Mouse (Mus musculus) lung, embryonic 16.5 days (tissue): ENCODE results near the gene Hist1h3d. TPM values are rescaled to one million over a fixed set of nuclear protein-coding genes. Genes with fewer than 3 reads are reported as not detected.
"Not testable (repeated sequence)": the region's sequence is repeated elsewhere in the genome, so short reads cannot be mapped to it uniquely, and the experiment has no call there.

Experiments
- ATAC-seq: fragments of 200-750 bp; cut with Nextera tagmentation; 2 replicates; pipeline ENCODE4 v1.8.0; 2017; ENCODE audit warnings: low read depth, mild to moderate bottlenecking, moderate library complexity
- H3K27ac ChIP-seq: fragments of 300-500 bp; sonication (generic); 2 replicates; pipeline ENCODE4 v1.5.1; 2014; ENCODE audit warnings: mild to moderate bottlenecking, control low read depth, low read length
- H3K27me3 ChIP-seq: fragments of 300-500 bp; sonication (generic); 2 replicates; pipeline ENCODE4 v1.6.1; 2014; ENCODE audit warnings: low read depth, low read length, mixed read lengths; ENCODE audit not compliant: control insufficient read depth, insufficient read depth
- H3K36me3 ChIP-seq: fragments of 300-500 bp; sonication (generic); 2 replicates; pipeline ENCODE4 v1.6.1; 2014; ENCODE audit warnings: low read length; ENCODE audit not compliant: control insufficient read depth, insufficient read depth
- H3K4me1 ChIP-seq: fragments of 300-500 bp; sonication (generic); replicated peaks from 2 replicates; pipeline ENCODE4 v1.6.1; 2014; ENCODE audit warnings: low read length, mixed read lengths; ENCODE audit not compliant: control insufficient read depth, insufficient read depth
- H3K4me2 ChIP-seq: fragments of 300-500 bp; sonication (generic); 2 replicates; pipeline ENCODE4 v1.6.1; 2014; ENCODE audit warnings: low read depth, low read length, control low read depth
- H3K4me3 ChIP-seq: fragments of 300-500 bp; sonication (generic); 2 replicates; pipeline ENCODE4 v1.5.1; 2014; ENCODE audit warnings: mild to moderate bottlenecking, low read length, control low read depth
- H3K9ac ChIP-seq: fragments of 300-500 bp; sonication (generic); 2 replicates; pipeline ENCODE4 v1.6.1; 2014; ENCODE audit warnings: low read length, control low read depth
- H3K9me3 ChIP-seq: fragments of 300-500 bp; sonication (generic); 2 replicates; pipeline ENCODE4 v1.6.1; 2016; ENCODE audit warnings: low read length; ENCODE audit not compliant: control insufficient read depth
- WGBS: fragments of 180-500 bp; shearing (Covaris S2); extraction: QIAGEN DNeasy Blood & Tissue Kit; methylation state at CpG from one replicate; pipeline ENCODE4 v1.1.7; 2014; 5-methylcytosine and 5-hydroxymethylcytosine counted together
- polyA plus RNA-seq: library from polyadenylated mRNA; unstranded; fragments of >200 nt; fragmentation: Nextera tagmentation; extraction: Ambion mirVana; gene quantifications from 2 replicates; pipeline ENCODE4 v1.2.1, GENCODE M21; 2015

Hist1h3d gene
- polyA plus RNA-seq, 1 experiment from 2014 or later = 9.5 TPM

GRCm38 (mm10) chr13:23573898-23574524 is 1.6 kb upstream of the Hist1h3d start, which contains the start of the genes Hist1h2bf and Hist1h2ad:
Gene Hist1h2bf (minus strand): TSS chr13:23574196.
Gene Hist1h2ad (plus strand): TSS chr13:23574381.
- H3K9me3 ChIP-seq, H3K4me1 ChIP-seq, H3K27me3 ChIP-seq, H3K36me3 ChIP-seq: not testable (repeated sequence)
- H3K9ac ChIP-seq = peak within 1 kb of the TSS; percentile 70
- peak within 1 kb of the TSS; percentile 52 for H3K4me3 ChIP-seq
- peak; percentile 89 for ATAC-seq
- 0% methylated on average over 27 of the region's 42 CpGs for WGBS
- H3K4me2 ChIP-seq = peak within 1 kb of the TSS; percentile 85
- H3K27ac ChIP-seq = peak within 1 kb of the TSS; percentile 91

GRCm38 (mm10) chr13:23574546-23575170 is 905 bp upstream of the Hist1h3d start:
- H3K4me1 ChIP-seq, H3K36me3 ChIP-seq, H3K27me3 ChIP-seq, H3K9me3 ChIP-seq: not testable (repeated sequence)
- 2% methylated on average over 4 of the region's 39 CpGs for WGBS
- peak; percentile 0; the same call in 1 of the 2 replicates for ATAC-seq
- Histone ChIP-seq H3K4me2 (peak overlapping the region; percentile 55), H3K9ac (peak overlapping the region; percentile 53; the same call in 1 of the 2 replicates), H3K27ac (peak overlapping the region; percentile 91), H3K4me3 (peak overlapping the region; percentile 37)

DNA sequence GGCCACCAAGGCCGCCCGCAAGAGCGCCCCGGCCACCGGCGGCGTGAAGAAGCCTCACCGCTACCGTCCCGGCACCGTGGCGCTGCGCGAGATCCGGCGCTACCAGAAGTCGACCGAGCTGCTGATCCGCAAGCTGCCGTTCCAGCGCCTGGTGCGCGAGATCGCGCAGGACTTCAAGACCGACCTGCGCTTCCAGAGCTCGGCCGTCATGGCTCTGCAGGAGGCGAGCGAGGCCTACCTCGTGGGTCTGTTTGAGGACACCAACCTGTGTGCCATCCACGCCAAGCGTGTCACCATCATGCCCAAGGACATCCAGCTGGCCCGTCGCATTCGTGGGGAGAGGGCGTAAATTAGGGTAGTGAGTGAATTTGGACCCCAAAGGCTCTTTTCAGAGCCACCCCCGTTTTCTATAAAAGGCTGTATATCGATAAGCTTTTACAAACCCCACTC is 326 bp downstream of the Hist1h3d start:
- H3K27me3 ChIP-seq, H3K4me1 ChIP-seq, H3K36me3 ChIP-seq, ATAC-seq, H3K9me3 ChIP-seq: not testable (repeated sequence)
- 1% methylated on average over 8 of the region's 40 CpGs for WGBS
- H3K27ac ChIP-seq = peak overlapping the region; percentile 80
- peak overlapping the region; percentile 72 for H3K4me2 ChIP-seq
- peak overlapping the region; percentile 58 for H3K4me3 ChIP-seq
- peak overlapping the region; percentile 75 for H3K9ac ChIP-seq

DNA sequence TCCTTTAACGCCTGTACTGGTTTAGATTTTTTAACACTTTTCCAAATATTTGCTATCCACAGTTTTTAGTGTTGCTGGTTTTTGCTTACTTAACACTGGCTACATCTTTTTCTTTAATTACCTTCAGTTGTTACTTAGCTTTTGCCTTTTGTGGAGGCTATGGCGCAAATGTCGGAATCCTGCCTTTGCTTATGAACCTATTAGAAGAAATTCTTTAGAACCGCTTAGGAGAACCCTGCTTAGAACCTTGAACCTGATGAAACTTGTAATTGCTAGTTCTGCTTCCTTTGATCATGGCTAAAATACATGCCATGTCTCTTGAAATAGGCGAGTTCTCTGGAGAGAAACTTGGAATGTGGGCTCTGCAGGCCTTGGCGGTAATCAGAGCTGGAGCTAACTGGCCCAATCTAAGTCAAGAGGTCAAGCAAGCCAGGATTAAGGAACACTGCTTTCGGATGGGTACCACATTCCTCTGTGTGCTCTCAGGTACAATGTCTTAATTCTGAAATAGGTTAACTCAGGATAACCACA is 853 bp downstream of the Hist1h3d start:
- Histone ChIP-seq H3K4me2 (peak overlapping the region; percentile 72), H3K4me1 (peaks cover 10% of the 10 kb centered on the region), H3K9me3 (no peaks in the 10 kb centered on the region), H3K27ac (peak overlapping the region; percentile 80), H3K27me3 (no peaks in the 10 kb centered on the region), H3K4me3 (peak overlapping the region; percentile 58), H3K9ac (peak overlapping the region; percentile 75), H3K36me3 (no peaks in the 10 kb centered on the region)
- WGBS = 3% methylated on average over 7 of the region's 7 CpGs
- ATAC-seq = no peak

- peak overlapping the region; percentile 75 for H3K9ac ChIP-seq
- H3K4me3 ChIP-seq = peak overlapping the region; percentile 58
- no peaks in the 10 kb centered on the region for H3K9me3 ChIP-seq
- 18% methylated on average over 6 of the region's 6 CpGs for WGBS
- H3K27ac ChIP-seq = peak overlapping the region; percentile 80
- H3K27me3 ChIP-seq = no peaks in the 10 kb centered on the region
- no peaks in the 10 kb centered on the region for H3K36me3 ChIP-seq
- H3K4me2 ChIP-seq = peak overlapping the region; percentile 72
- peaks cover 13% of the 10 kb centered on the region for H3K4me1 ChIP-seq
- ATAC-seq = no peak
These were observed 1.5 kb downstream of the Hist1h3d start for GRCm38 (mm10) chr13:23576906-23577639.

DNA sequence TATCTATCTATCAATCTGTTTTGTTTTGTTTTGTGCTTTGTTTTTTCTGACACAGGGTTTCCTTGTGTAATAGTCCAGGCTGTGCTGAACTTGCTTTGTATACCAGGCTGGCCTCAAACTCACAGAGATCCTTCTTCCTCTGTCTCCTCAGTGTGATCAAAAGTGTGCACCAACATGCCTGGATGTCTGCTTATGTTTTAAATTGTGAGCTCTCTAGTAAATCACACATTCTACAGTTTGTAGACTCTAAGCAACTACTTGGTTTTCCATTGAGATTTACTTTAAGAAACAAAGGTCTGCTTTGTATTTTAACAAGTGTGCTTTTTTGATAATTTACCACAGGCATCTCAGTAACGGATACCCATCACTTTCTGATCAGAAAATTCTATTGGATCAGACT is 2.3 kb downstream of the Hist1h3d start:
- Histone ChIP-seq H3K36me3 (no peaks in the 10 kb centered on the region), H3K4me3 (no peak overlapping the region), H3K4me2 (no peak overlapping the region; the same call in 1 of the 2 replicates), H3K27me3 (no peaks in the 10 kb centered on the region), H3K4me1 (peaks cover 17% of the 10 kb centered on the region), H3K9ac (no peak overlapping the region), H3K9me3 (no peaks in the 10 kb centered on the region), H3K27ac (no peak overlapping the region)
- WGBS = 79% methylated on average over 1 of the region's 1 CpGs
- ATAC-seq = no peak

GRCm38 (mm10) chr13:23581408-23582218 is 6.0 kb downstream of the Hist1h3d start, which contains the start of gene Hist1h4d:
Gene Hist1h4d (plus strand): TSS chr13:23581598.
- H3K36me3 ChIP-seq = no peaks in the 10 kb centered on the region
- peaks cover 29% of the 10 kb centered on the region for H3K4me1 ChIP-seq
- peak within 1 kb of the TSS; percentile 94 for H3K27ac ChIP-seq
- no peaks in the 10 kb centered on the region for H3K27me3 ChIP-seq
- under 1% methylated on average over 41 of the region's 43 CpGs for WGBS
- peak; percentile 89 for ATAC-seq
- peak within 1 kb of the TSS; percentile 65 for H3K4me3 ChIP-seq
- no peaks in the 10 kb centered on the region for H3K9me3 ChIP-seq
- peak within 1 kb of the TSS; percentile 77 for H3K9ac ChIP-seq
- H3K4me2 ChIP-seq = peak within 1 kb of the TSS; percentile 86

DNA sequence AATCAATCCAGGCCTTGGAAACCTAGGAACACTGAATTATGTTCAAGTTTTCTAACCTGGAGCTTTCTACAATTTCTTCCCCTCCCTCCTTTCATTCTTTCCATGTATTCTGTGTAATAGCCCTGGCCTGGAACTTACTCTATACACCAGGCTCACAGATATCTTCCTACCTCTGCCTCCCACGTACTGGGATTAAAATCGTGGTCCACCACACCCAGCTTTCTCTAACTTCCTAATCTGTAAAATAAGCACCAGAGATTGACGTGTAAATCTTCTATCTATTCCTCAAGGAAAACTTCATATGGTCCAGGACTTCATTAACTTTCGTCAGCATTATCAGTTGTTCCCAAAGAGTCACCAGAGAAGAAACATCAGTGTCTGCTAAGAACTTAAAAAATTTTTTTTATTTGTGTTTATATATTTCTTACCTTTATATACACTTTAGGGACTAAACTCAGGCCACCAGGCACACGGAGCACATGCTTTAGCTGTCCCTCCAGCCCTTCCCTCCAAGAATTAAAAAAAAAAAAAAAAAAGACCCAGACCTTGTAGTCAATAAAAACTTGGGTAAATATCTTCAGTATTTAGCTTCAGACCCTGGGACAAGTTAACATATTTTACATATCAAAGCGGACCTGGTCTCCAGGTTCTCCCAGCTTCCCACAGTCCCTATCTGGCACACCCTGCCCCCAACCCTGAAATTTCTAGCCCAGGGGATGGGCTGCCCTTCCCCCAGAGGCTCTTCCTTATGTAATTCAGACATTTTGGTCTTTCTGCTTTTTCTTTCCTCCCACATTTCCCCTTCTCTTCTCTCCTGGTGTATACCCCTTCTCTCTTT is 6.9 kb downstream of the Hist1h3d start:
- H3K27ac ChIP-seq = peak overlapping the region; percentile 94
- no peaks in the 10 kb centered on the region for H3K27me3 ChIP-seq
- peak overlapping the region; percentile 77 for H3K9ac ChIP-seq
- peak overlapping the region; percentile 86 for H3K4me2 ChIP-seq
- H3K4me3 ChIP-seq = peak overlapping the region; percentile 65
- no peaks in the 10 kb centered on the region for H3K36me3 ChIP-seq
- no peaks in the 10 kb centered on the region for H3K9me3 ChIP-seq
- no peak for ATAC-seq
- 6% methylated on average over 6 of the region's 6 CpGs for WGBS
- peaks cover 26% of the 10 kb centered on the region for H3K4me1 ChIP-seq
